Mouse (Mus musculus) erythroblast, embryonic 14.5 days (primary cell): ENCODE measurements at regions not wholly inside any gene's neighbourhood (a gene's known extent, or its start where the extent isn't known, plus 50 kb on each side); places are given as distances from the start of the nearest gene placed in this dataset.

Source experiments
- GATA1 ChIP-seq: IDR thresholded peaks from 2 replicates; pipeline ENCODE4 v1.6.1; 2012; ENCODE audit warnings: low read length, inconsistent platforms, mixed read lengths
- TAL1 ChIP-seq: IDR thresholded peaks from 3 replicates; pipeline ENCODE4 v1.6.1; 2012; ENCODE audit warnings: low read length, inconsistent platforms, mixed read lengths

GRCm38 (mm10) chr11:31801575-31801974 is 70.4 kb upstream of the Cpeb4 start:
- TF ChIP-seq GATA1 (no peak), TAL1 (no peak)
